Mouse (Mus musculus): ENCODE measurements at regions not wholly inside any gene's neighbourhood (a gene's known extent, or its start where the extent isn't known, plus 50 kb on each side); places are given as distances from the start of the nearest gene placed in this dataset.
"Not testable (repeated sequence)": the region's sequence is repeated elsewhere in the genome, so short reads cannot be mapped to it uniquely, and the experiment has no call there.

- Histone ChIP-seq H3K4me3 (replicated peaks) (no peak overlapping the region), H3K9me3 (replicated peaks) (no peaks in the 10 kb centered on the region), H3K27ac (no peak overlapping the region), H3K9ac (no peak overlapping the region), H3K4me2 (no peak overlapping the region), H3K27me3 (no peaks in the 10 kb centered on the region), H3K4me1 (no peaks in the 10 kb centered on the region), H3K36me3 (no peaks in the 10 kb centered on the region)
- ATAC-seq (replicated peaks; ENCODE audit: low FRiP score) = no peak
- 64% methylated on average over 3 of the region's 3 CpGs for WGBS
Observed at GRCm38 (mm10) chr13:39427996-39428395, 467.3 kb upstream of the Slc35b3 start.

GRCm38 (mm10) chr13:39425944-39426343 lies 465.3 kb upstream of the Slc35b3 start:
- Histone ChIP-seq H3K4me2 (no peak overlapping the region), H3K36me3 (no peaks in the 10 kb centered on the region), H3K9me3 (replicated peaks) (no peaks in the 10 kb centered on the region), H3K4me3 (replicated peaks) (no peak overlapping the region), H3K27ac (no peak overlapping the region), H3K9ac (no peak overlapping the region), H3K27me3 (no peaks in the 10 kb centered on the region), H3K4me1 (no peaks in the 10 kb centered on the region)
- no peak for ATAC-seq (replicated peaks; ENCODE audit: low FRiP score)
- WGBS = 73% methylated on average over 6 of the region's 6 CpGs

- H3K27ac ChIP-seq = no peak overlapping the region
- H3K4me2 ChIP-seq = no peak overlapping the region
- no peak overlapping the region for H3K9ac ChIP-seq
- H3K36me3 ChIP-seq = no peaks in the 10 kb centered on the region
- H3K4me3 ChIP-seq (replicated peaks) = no peak overlapping the region
- H3K9me3 ChIP-seq (replicated peaks) = no peaks in the 10 kb centered on the region
- no peak for ATAC-seq (replicated peaks; ENCODE audit: low FRiP score)
- no peaks in the 10 kb centered on the region for H3K27me3 ChIP-seq
- H3K4me1 ChIP-seq = no peaks in the 10 kb centered on the region
- WGBS = 38% methylated on average over 7 of the region's 7 CpGs
Observed at GRCm38 (mm10) chr13:39418127-39418526, 457.5 kb upstream of the Slc35b3 start.

GRCm38 (mm10) chr13:39411471-39412251 lies 451.0 kb upstream of the Slc35b3 start:
- Histone ChIP-seq H3K4me2 (peak overlapping the region; percentile 27), H3K9ac (no peak overlapping the region), H3K36me3 (no peaks in the 10 kb centered on the region), H3K4me1 (peaks cover 4% of the 10 kb centered on the region; the same call in 1 of the 2 replicates), H3K9me3 (replicated peaks) (no peaks in the 10 kb centered on the region), H3K4me3 (replicated peaks) (no peak overlapping the region), H3K27ac (no peak overlapping the region), H3K27me3 (peaks cover 3% of the 10 kb centered on the region; the same call in 1 of the 2 replicates)
- WGBS = 22% methylated on average over 14 of the region's 14 CpGs
- peak; percentile 58; the same call in 1 of the 2 replicates for ATAC-seq (replicated peaks; ENCODE audit: low FRiP score)

- WGBS = 86% methylated on average over 3 of the region's 3 CpGs
- no peak overlapping the region for H3K9ac ChIP-seq
- H3K4me3 ChIP-seq (replicated peaks) = no peak overlapping the region
- H3K27me3 ChIP-seq = no peaks in the 10 kb centered on the region
- no peak for ATAC-seq (replicated peaks; ENCODE audit: low FRiP score)
- H3K36me3 ChIP-seq = no peaks in the 10 kb centered on the region
- H3K4me1 ChIP-seq = no peaks in the 10 kb centered on the region
- H3K9me3 ChIP-seq (replicated peaks) = no peaks in the 10 kb centered on the region
- no peak overlapping the region for H3K27ac ChIP-seq
- no peak overlapping the region for H3K4me2 ChIP-seq
Observed at GRCm38 (mm10) chr13:39392589-39392988, 431.9 kb upstream of the Slc35b3 start.

GRCm38 (mm10) chr13:39392151-39392550 lies 431.5 kb upstream of the Slc35b3 start:
- not testable (repeated sequence) for ATAC-seq (replicated peaks; ENCODE audit: low FRiP score); H3K9me3 ChIP-seq (replicated peaks); H3K9ac ChIP-seq; H3K4me3 ChIP-seq (replicated peaks); H3K4me2 ChIP-seq; H3K27ac ChIP-seq; H3K36me3 ChIP-seq; H3K4me1 ChIP-seq; H3K27me3 ChIP-seq
- WGBS = 69% methylated on average over 1 of the region's 1 CpGs

- H3K27me3 ChIP-seq = no peaks in the 10 kb centered on the region
- ATAC-seq (replicated peaks; ENCODE audit: low FRiP score) = no peak
- no peak overlapping the region for H3K27ac ChIP-seq
- H3K36me3 ChIP-seq = no peaks in the 10 kb centered on the region
- 36% methylated on average over 8 of the region's 8 CpGs for WGBS
- no peak overlapping the region for H3K4me2 ChIP-seq
- no peak overlapping the region for H3K9ac ChIP-seq
- H3K9me3 ChIP-seq (replicated peaks) = no peaks in the 10 kb centered on the region
- no peaks in the 10 kb centered on the region for H3K4me1 ChIP-seq
- H3K4me3 ChIP-seq (replicated peaks) = no peak overlapping the region
Observed at GRCm38 (mm10) chr13:39376677-39377076, 416.0 kb upstream of the Slc35b3 start.

- Histone ChIP-seq H3K9me3 (replicated peaks) (no peaks in the 10 kb centered on the region), H3K27ac (no peak overlapping the region), H3K9ac (no peak overlapping the region), H3K4me3 (replicated peaks) (no peak overlapping the region), H3K36me3 (no peaks in the 10 kb centered on the region), H3K27me3 (no peaks in the 10 kb centered on the region), H3K4me1 (no peaks in the 10 kb centered on the region), H3K4me2 (no peak overlapping the region)
- ATAC-seq (replicated peaks; ENCODE audit: low FRiP score) = no peak
- WGBS = 80% methylated on average over 6 of the region's 6 CpGs
Observed at GRCm38 (mm10) chr13:39376269-39376668, 415.6 kb upstream of the Slc35b3 start.

GRCm38 (mm10) chr13:39372565-39372964 lies 411.9 kb upstream of the Slc35b3 start:
- Histone ChIP-seq H3K27ac (no peak overlapping the region), H3K4me1 (0 out of 2 replicates have a peak, but pooled peaks cover 3% of the 10 kb centered on the region), H3K4me2 (no peak overlapping the region), H3K36me3 (no peaks in the 10 kb centered on the region), H3K9me3 (replicated peaks) (no peaks in the 10 kb centered on the region), H3K27me3 (no peaks in the 10 kb centered on the region), H3K9ac (no peak overlapping the region), H3K4me3 (replicated peaks) (no peak overlapping the region)
- 80% methylated on average over 3 of the region's 3 CpGs for WGBS
- ATAC-seq (replicated peaks; ENCODE audit: low FRiP score) = no peak

GRCm38 (mm10) chr13:39363637-39364036 lies 403.0 kb upstream of the Slc35b3 start:
- WGBS = 59% methylated on average over 4 of the region's 4 CpGs
- no peaks in the 10 kb centered on the region for H3K4me1 ChIP-seq

GRCm38 (mm10) chr13:39362536-39362935 lies 401.9 kb upstream of the Slc35b3 start:
- ATAC-seq (replicated peaks; ENCODE audit: low FRiP score) = no peak
- Histone ChIP-seq H3K9me3 (replicated peaks) (no peaks in the 10 kb centered on the region), H3K4me1 (no peaks in the 10 kb centered on the region), H3K27ac (no peak overlapping the region), H3K27me3 (no peaks in the 10 kb centered on the region), H3K9ac (no peak overlapping the region), H3K4me3 (replicated peaks) (no peak overlapping the region), H3K4me2 (no peak overlapping the region), H3K36me3 (no peaks in the 10 kb centered on the region)
- WGBS = 71% methylated on average over 13 of the region's 13 CpGs

More at GRCm38 (mm10) chr13:39363637-39364036, 403.0 kb upstream of the Slc35b3 start:
- H3K4me2 ChIP-seq = no peak overlapping the region
- H3K9ac ChIP-seq = no peak overlapping the region
- H3K27ac ChIP-seq = no peak overlapping the region
- no peaks in the 10 kb centered on the region for H3K27me3 ChIP-seq
- H3K36me3 ChIP-seq = no peaks in the 10 kb centered on the region
- no peak overlapping the region for H3K4me3 ChIP-seq (replicated peaks)
- no peak for ATAC-seq (replicated peaks; ENCODE audit: low FRiP score)
- no peaks in the 10 kb centered on the region for H3K9me3 ChIP-seq (replicated peaks)

- H3K9me3 ChIP-seq (replicated peaks) = no peaks in the 10 kb centered on the region
- no peak overlapping the region for H3K27ac ChIP-seq
- WGBS = 59% methylated on average over 2 of the region's 2 CpGs
- H3K4me1 ChIP-seq = no peaks in the 10 kb centered on the region
- H3K36me3 ChIP-seq = no peaks in the 10 kb centered on the region
- H3K27me3 ChIP-seq = no peaks in the 10 kb centered on the region
- H3K4me3 ChIP-seq (replicated peaks) = no peak overlapping the region
- H3K4me2 ChIP-seq = no peak overlapping the region
- no peak for ATAC-seq (replicated peaks; ENCODE audit: low FRiP score)
- no peak overlapping the region for H3K9ac ChIP-seq
Observed at GRCm38 (mm10) chr13:39351606-39352005, 390.9 kb upstream of the Slc35b3 start.

- Histone ChIP-seq H3K27ac (no peak overlapping the region), H3K4me3 (replicated peaks) (no peak overlapping the region), H3K4me2 (no peak overlapping the region), H3K9me3 (replicated peaks) (no peaks in the 10 kb centered on the region), H3K36me3 (no peaks in the 10 kb centered on the region), H3K9ac (no peak overlapping the region), H3K27me3 (no peaks in the 10 kb centered on the region), H3K4me1 (no peaks in the 10 kb centered on the region)
- ATAC-seq (replicated peaks; ENCODE audit: low FRiP score) = no peak
- 53% methylated on average over 12 of the region's 12 CpGs for WGBS
Observed at GRCm38 (mm10) chr13:39350668-39351067, 390.0 kb upstream of the Slc35b3 start.
